Mouse (Mus musculus): ENCODE measurements around the gene 4930415O20Rik.

4930415O20Rik gene

GRCm38 (mm10) chr15:98630540-98630939, 59.7 kb downstream of the 4930415O20Rik start, which contains the start of gene Cacnb3:
Cacnb3 (plus strand) TSS chr15:98630840.
- DNase-seq (ENCODE audit: low spot score): no peak

GRCm38 (mm10) chr15:98631493-98631892, 60.7 kb downstream of the 4930415O20Rik start:
- peak; percentile 90 for DNase-seq (ENCODE audit: low spot score)

- peak; percentile 85 for DNase-seq (ENCODE audit: low spot score)
Observed at GRCm38 (mm10) chr15:98632107-98632744, 61.4 kb downstream of the 4930415O20Rik start.

GRCm38 (mm10) chr15:98632921-98633320, 62.1 kb downstream of the 4930415O20Rik start:
- peak; percentile 51 for DNase-seq (ENCODE audit: low spot score)

GRCm38 (mm10) chr15:98633822-98634470, 63.1 kb downstream of the 4930415O20Rik start:
- DNase-seq (ENCODE audit: low spot score): no peak

- peak; percentile 88 for DNase-seq (ENCODE audit: low spot score)
Observed at GRCm38 (mm10) chr15:98634541-98635081, 63.8 kb downstream of the 4930415O20Rik start.

GRCm38 (mm10) chr15:98635291-98635841, 64.6 kb downstream of the 4930415O20Rik start:
- peak; percentile 41 for DNase-seq (ENCODE audit: low spot score)

GRCm38 (mm10) chr15:98636517-98636916, 65.7 kb downstream of the 4930415O20Rik start:
- no peak for DNase-seq (ENCODE audit: low spot score)

- no peak for DNase-seq (ENCODE audit: low spot score)
Observed at GRCm38 (mm10) chr15:98637155-98637554, 66.4 kb downstream of the 4930415O20Rik start.

Measured in MN1 (cell line).